Mouse (Mus musculus) heart, postnatal 4 days (tissue): ENCODE results near the gene Cep57l1. TPM values are rescaled to one million over a fixed set of nuclear protein-coding genes. Genes with fewer than 3 reads are reported as not detected.

Source experiments
- DNase-seq: peaks from one replicate; pipeline ENCODE4 v3.0.0; 2021
- total RNA-seq, 2 experiments: library from RNA; stranded (reverse); gene quantifications; 2 replicates each; pipeline ENCODE4 v1.2.3; 2021

Gene Cep57l1
- total RNA-seq, 2 experiments from 2014 or later, result 8.7 to 10.1 TPM

DNA sequence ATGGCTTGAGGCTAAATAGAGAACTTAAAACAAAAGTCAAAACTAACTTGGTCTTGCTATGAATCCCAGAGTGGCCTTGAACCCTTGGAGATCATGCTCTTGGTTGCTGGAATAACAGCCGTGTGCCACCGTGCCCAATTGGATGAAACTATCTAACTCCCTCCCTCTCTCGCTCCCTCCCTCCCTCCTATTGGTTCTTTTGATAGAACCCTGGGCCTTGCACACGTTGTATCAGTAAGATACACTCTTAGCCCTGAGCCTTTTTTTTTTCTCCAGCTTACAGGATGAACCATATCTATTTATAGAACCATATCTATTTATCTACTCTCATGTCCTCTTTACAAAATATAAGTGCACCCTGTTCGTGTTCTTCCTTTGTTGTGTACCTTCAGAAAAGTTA, 6.8 kb upstream of the Cep57l1 start:
- no peak for DNase-seq

DNA sequence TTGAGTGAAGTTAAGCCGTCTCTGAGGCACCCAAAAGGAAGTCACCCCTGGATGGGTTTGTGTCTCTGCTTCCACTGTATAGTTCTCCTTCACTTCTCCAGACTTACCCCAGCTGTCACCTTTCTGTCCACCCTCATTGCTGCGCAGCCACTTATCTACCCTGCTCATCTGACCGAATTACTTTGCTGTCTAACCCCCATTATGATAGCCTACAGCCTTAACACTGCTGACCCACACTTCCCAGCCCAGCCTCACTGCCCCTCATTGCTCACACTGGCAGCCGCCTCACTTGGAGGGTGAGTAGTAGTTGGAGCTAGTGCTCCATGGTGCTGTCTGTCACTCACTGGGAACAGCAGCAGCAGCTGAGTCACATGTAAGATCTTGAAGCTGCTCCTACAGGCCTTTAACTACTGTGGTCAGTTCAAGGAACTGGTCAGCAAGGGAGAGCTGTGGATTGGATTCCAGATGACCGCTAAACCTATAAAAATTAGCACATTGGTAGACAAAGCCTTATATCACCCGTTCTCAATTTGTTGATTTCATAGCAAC, 4.7 kb upstream of the Cep57l1 start:
- no peak for DNase-seq

DNA sequence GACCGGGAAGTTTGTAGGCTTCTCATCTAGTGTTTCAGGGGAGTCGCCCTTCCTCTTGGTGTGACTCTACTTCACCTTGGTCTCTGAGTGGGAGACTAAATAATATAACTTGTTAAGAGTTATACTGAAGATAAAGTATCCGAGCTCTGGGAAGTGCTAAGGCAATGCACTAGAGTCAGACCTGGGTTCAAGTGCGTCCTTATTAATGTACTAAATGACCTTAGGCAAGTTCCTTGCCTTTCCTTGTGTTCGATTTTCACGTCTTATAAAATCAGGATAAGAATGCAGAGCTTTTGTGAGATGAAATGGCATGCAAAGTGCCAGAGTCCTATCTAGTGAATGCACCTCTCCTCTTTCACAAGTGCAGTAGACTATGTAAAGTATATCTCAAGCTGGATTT, 2.9 kb upstream of the Cep57l1 start:
- DNase-seq, result no peak

DNA sequence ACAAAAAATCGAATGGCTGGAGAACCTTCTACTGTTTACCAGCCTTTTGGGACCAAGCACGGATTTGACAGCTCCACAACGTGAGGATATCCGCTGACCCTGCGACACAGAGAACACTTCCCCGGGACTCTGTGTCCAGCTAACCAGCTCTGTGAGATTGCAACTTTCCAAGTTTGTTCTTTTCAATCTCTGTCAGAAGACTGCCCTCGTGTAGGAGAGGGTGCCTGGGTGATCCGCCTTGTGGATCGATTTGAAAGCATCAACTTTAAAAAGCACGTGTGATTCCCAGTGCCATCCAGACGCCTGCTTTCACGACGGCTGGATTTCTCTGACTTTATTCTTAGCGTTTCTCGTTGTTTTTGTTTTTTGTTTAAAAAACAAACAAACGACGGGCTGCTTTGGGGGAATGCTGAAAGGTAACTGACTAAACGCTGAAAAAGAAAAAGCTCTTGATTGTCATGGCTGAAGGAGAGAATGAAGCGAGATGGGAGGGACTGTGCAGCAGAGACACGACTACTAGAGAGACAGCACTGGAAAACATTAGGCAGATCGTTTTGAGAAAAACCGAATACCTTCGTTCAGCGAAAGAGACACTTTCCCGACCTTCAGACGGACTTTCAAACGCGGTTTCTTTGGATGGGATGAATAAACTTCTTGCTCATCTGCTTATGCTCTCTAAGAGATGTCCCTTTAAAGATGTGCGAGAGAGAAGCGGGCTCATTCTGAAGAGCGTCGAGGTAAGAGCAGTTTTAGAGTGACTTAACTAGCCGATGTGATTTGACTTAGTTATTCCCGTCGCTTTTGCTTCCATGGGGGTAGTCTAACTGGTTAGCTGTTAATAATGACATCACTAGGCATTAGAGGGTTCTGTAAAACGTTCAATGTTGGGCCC, 1.1 kb upstream of the Cep57l1 start:
- no peak for DNase-seq

DNA sequence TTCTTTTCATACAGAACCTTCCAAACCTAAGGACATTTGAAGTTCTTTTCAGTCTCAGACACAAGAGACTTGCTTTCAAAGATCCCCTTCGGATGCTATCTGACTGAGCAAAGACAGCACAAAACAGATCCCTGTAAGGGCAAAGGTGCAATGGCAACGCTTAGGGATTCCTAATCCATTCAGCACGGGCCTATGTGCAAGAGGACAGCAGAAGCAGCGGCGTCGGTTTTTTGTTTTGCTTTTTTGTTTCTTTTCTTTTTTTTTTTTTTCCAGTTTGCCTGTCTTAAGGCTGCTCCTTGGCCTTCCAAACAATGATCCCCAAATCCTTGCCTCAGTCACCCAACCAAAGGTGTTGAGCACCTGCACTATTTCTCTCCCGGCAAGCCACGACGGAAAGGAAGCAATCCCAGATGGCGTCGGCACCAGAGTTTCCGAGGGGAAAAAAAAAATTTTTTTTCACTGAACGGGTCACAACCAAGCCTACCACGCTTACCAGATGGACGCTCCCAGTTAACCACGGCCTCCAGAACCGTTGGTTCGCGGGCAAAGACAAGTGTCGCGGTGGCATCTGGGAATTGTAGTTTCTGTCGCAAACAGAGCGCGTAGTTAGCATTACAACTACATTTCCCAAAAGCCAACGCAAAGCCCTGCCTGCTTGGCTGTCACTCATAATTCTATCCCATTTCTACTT, 446 bp downstream of the Cep57l1 start:
- DNase-seq, result peak; percentile 83

DNA sequence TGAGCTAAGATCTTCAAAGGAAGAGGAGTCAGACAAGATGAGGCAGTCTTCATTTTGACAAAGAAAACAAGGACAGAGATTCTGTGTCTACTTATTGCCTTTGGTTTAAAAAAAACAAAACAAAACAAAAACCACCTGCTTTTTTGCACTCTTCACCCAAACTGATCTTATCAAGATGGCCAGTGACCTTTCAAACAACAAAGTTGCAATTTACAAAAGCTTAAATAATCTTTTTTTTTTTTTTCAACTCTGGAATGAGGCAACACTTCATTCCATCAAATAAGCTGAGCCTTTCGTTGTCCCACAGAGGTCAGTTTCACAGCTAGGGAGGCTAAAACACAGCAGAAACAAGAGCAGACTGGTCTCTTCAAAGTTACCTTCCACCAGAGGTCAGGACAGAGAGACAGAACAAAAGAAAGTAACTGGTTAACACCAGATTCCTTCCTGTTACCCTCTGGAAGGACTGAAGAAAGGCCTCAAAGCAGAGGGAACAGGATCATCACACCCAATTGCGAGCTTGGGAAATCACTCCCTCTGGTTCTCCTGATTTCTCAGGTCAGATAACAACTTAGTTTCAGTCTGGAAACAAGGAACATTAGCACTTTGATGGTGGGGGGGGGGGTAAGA, 3.8 kb downstream of the Cep57l1 start:
- DNase-seq, result no peak

DNA sequence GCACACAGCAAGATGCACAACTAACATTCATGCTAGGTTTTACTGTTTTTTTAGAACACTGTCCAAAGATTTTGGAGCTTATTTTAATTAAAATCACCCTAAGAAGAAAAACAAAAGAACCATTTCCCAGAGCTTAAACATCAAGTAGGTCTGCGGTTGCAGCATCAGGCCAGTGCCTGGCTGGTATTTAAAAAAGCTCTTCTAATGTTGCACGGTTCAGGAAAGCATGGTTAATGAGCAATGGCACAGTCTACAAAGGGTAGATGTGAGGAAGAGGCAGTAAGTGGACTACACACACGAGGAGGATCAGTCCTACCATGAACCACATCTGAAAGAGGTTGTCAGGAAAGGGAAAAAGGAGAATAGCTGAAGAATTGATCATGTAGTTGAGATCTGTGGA, 5.0 kb downstream of the Cep57l1 start:
- DNase-seq, result no peak

DNA sequence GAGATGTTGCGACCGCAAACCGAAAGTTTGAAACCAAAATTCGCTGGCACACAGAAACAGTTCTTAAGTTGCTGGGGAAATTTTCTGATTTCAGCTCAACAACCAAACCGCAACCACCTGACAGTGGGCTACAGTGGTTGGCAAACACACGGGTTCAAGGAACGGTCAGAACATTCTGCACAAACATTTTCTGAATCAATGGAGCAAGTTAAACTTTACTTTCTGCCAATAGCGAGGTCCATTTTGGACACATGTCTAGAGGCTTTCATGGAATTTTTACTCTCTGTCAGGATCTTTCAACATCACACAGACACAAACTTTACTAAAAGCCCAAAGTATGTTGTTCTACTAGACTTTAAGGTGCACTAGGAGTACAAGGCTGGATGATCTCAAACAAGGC, 6.2 kb downstream of the Cep57l1 start:
- DNase-seq, result no peak

DNA sequence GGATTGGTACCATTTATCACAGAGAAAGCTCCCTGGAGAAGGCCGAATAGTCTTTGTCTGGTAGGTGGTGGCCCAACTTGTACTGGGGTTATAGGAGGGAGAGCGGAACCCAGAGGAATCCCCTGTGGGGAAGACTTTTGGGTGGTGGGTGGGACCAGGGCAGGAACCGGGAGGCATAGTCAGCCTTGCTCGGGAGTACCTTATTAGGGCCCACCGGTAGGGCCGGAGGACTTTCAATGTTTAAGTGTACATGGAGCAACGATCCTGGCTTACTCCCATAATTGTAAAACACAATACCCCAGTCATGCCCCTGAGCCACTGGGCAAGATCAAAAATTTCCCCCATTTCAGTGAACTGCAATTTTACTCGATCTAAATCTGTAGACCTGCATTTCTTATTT, 12.4 kb downstream of the Cep57l1 start:
- DNase-seq, result no peak

DNA sequence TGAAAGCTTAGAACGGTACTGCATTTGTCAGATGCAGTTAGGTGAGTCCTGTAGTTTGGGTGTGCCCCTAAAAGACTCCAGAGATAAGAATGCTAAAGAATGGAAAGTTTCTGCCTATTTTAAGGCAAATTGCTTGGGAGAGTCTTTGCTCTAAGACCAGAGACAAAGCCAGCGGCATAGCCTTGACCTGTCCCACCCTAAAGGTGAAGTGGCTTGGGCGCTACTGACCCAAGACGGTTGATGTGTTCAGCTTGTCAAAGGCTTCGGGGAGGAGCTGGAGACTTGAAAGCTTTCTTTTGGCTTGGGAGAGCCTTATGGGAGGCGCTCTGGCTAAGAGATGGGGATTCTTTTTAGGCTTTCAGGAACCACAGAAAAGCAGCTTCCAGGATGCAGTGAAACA, 17.3 kb downstream of the Cep57l1 start:
- no peak for DNase-seq

DNA sequence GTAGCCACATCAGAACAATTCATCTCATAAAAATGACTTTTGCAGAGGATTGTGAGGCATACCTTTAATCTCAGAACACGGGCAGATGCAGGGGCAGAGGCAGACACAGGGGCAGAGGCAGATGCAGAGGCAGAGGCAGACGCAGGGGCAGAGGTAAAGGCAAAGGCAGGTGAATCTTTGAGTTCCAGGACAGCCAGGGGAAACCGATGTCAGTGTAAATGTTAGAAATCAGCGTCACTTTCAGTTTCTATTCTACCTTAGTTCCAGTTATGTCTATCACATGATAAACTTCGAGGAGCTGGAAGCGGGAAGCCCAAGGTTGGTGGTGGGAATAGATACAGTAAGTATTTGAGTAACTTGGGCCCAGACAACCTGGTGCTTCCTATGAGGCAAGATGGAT, 42.4 kb downstream of the Cep57l1 start:
- no peak for DNase-seq

DNA sequence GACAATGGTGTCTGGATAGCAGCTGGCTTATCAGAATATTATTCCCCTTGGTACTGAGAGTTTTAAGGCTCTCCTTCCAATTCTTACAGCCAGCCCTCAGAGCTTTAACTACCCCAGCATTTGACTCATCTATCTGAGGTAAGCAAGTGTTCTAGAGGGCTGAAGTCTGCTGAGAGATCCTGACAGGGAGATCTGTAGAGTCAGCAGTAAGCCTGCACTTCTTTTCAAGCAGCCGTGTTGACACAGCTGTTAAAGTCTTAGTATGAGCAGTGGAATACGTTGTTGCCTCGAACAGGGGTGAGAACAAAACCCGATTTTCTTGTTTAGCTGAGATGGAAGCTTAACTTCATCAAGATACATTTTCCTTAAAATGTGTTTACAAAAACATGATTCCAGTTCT, 43.4 kb downstream of the Cep57l1 start:
- no peak for DNase-seq

DNA sequence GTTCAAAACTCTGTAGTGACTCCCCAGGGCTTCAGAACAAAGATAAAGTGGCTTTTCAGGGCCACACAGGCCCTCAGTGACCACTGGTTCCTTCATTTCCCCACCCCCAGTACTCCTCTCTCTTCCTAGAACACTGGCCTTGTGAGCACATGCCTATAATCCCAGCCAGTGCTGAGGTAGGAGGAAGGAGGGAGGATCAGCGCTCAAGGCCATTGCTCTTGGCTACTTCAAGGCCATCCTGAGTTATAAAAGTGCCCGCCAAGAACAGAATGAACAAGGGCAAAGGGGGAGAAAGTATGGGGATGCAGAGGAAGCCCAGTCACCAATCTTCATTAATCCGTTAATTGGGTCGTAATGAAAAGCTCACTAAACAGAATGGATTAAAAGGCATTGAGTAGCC, 44.1 kb downstream of the Cep57l1 start:
- DNase-seq, result no peak

DNA sequence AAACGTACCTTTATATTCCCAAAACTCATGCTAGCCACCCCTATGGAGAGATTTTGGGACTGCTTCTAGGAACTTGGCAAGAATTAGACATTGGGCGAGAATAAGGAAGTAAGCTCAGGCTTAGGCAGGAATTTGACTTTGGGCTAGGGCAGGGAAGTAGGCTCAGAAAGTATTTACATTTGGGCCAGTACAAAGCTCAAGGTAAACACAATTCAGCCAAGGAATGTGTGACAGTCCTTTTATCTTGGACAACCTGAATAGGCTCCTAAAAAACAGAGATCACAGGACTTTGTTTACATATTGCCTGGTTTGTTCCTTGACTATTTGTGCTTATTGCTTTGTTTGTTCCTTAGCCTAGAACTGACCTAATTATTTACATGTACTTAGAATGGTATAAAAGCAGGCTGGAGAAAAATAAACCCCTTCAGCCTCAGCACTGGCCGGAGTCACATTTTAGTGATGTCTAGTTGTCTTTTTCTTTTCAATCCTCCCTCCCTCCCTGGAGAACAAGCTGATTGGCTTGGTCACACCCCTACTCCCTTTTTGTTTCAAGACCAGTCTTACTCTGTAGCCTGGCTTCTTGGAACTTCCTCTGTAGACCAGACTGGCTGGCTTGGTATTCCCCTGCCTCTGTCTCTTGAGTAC, 45.8 kb downstream of the Cep57l1 start:
- DNase-seq, result no peak

DNA sequence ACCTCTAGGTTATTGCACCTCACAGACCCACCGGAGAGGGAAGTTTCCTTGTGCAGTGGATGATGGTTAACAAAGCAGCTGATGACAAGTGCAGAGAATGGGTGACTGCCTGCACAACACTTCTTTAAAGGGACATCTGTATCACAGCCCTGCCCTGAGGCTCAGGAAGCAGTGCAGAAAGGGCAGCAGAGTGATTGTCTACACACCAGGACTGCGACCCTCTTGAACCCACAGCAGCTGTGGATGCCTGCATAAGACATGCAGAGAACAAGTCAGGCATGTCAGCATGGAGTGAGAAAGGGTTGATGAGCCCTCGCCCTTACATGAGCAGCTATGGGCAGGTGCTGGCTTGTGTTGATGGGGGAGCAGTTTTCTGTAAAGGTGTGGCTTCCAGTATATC, 48.8 kb downstream of the Cep57l1 start:
- DNase-seq, result no peak

DNA sequence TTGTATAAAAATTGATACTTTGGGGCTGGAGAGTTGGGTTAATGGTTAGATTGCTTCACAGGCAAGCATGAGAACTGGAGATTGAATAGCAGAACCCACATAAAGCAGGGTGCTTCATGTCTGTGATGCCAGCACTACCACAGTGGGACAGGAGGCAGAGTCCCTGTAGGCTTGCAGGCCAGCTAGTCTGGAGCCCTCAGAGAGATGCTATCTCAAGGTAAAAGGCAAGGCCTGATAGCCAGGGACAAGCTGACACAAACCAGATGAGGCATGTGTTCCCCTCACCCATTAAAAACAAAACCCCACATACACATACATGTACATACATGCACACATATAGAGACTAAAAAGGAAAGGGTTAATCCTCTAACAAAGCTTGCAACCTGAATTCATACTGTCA, 51.6 kb downstream of the Cep57l1 start:
- no peak for DNase-seq

DNA sequence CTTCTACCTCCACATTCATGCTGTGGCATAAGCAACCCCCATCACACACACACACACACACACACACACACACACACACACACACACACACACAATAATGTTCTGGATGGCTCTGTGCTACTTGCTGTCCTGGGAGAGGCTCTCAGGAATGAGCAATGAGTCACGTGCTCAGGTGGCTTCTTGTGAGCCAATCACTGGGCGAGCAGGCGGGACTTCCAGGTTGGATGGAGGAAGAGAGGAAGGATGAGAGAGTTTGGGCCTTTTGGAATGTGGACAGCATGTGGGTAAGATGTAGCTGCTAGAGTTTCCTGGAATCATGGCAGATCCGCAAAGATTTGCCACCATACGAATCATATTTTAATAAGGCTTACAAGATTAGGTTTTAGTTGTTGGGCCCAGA, 52.4 kb downstream of the Cep57l1 start:
- no peak for DNase-seq

DNA sequence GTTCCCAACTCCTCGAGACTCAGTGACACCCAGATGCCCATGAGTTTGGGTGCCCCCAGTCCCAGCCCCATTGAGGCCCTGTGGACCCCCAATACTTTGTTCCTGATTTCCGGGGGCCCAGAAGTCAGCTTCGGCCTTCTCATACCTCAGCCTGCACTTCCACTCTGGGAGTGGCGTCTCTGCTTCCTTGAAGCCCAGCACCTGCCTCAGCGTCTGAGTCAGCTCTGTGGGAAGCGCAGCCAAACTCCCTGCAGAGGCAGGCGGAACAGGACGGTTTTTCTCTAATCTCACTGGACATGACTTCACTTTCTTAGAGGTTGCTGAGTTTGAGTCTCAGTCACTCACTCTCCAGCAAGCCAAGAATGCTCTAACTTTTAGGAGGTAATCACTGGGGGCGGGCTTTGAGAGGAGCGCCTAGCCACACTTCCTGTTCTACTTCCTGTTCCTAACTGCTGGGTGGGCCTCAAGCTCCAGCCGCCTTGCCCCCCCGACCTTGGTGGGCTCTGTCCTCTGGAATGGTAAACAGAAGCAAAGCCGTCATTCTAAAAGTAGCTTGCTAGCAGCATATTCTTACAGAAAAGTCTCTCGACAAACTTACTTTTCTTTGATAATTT, 57.7 kb downstream of the Cep57l1 start:
- DNase-seq, result no peak

DNA sequence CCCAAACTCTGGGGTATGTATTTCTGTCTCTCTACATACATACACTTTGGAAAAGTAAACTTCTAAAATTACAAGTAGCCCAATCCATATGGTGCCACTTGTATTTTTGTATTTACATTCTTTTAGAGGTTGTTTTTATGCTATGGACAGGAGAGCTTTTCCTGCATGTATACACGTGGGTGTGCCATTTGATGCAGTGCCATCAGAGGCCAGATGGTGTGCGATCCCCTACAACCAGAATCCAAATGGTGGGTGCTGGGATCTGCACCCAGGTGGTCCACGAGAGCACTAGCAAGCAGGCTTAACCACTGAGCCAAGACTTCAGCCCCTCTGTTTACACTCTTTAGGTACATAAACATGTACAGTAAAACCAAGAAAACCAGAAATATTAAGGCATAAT, 60.4 kb downstream of the Cep57l1 start:
- no peak for DNase-seq

DNA sequence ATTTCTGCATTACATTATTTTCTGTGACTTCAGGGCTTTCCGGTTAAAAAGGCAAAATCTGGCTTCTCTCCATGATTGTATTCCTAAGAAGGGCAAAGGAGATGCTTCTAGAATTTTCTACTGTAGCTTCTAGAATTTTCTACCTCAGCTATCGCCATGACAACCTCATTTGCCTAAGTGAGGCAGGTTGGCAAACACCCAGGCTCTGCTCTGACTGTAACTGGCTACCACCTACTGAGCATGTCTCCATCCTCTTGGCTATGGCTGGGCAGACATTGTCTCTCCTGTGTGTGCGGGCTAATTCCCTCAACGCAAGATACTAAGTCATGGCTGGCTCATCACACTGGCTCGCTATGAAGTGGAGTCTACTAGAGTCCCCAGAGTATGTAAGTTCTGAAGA, 63.1 kb downstream of the Cep57l1 start:
- DNase-seq, result no peak

DNA sequence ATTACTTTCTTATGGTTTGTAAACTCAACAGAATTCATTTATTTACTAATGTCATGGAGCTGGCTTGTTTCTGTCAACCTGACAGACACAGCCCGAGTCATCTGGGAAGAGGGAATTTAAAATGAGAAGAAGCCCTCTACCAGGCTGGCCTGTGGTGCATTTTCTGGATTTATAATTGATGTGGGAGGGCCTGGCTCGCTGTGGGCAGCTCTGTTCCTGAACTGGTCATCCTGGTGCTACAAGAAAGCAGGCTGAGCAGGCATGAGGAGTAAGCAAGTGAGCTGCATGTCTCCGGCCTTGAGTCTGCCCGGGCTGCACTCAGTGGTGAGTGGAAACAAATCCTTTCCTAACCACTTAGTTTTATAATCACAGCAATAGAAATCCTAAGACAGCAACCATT, 65.7 kb downstream of the Cep57l1 start:
- DNase-seq, result no peak

DNA sequence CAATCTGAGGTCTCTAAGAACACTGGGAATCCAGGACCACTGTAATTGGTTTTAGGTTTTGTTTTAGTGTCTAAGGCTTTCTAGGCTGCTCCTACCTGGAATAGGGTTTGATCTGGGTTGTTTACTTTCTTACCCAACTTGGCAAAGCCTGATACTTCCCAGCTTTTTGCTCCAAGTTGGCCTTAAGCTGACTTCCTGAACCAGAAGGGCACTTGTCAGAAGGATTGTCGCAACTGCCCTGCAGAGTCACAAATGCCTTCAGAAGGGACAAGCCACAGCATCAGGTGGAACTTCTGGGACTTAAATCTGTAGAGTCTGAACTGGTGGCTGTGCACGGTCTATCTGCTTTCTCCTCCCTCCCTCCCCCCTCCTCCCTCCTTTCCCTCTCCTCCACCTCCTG, 69.5 kb downstream of the Cep57l1 start:
- DNase-seq, result no peak
